Mouse (Mus musculus) kidney, postnatal 0 days (tissue): ENCODE results near the gene Rslcan18. TPM values are rescaled to one million over a fixed set of nuclear protein-coding genes. Genes with fewer than 3 reads are reported as not detected.

ENCODE experiments used
- ATAC-seq: fragments of 200-750 bp; cut with Nextera tagmentation; replicated peaks from 2 replicates; pipeline ENCODE4 v1.8.0; 2017; ENCODE audit warnings: low read depth, moderate number of reproducible peaks, moderate TSS enrichment, moderate library complexity; ENCODE audit not compliant: low FRiP score
- DNase-seq: peaks from one replicate; pipeline ENCODE4 v3.0.0-alpha.2; 2016; ENCODE audit warnings: low spot score
- H3K27ac ChIP-seq: fragments of 300-500 bp; sonication (generic); 2 replicates; pipeline ENCODE4 v1.5.1; 2014; ENCODE audit warnings: mild to moderate bottlenecking
- H3K27me3 ChIP-seq: fragments of 300-500 bp; sonication (generic); 2 replicates; pipeline ENCODE4 v1.6.1; 2014; ENCODE audit warnings: low read length, mixed read lengths; ENCODE audit not compliant: insufficient read depth
- H3K36me3 ChIP-seq: fragments of 300-500 bp; sonication (generic); 2 replicates; pipeline ENCODE4 v1.6.1; 2014; ENCODE audit warnings: low read length, mixed read lengths; ENCODE audit not compliant: insufficient read depth
- H3K4me1 ChIP-seq: fragments of 300-500 bp; sonication (generic); replicated peaks from 2 replicates; pipeline ENCODE4 v1.6.1; 2014; ENCODE audit warnings: antibody characterized with exemption, low read length, mixed read lengths; ENCODE audit not compliant: insufficient read depth
- H3K4me2 ChIP-seq: fragments of 300-500 bp; sonication (generic); 2 replicates; pipeline ENCODE4 v1.6.1; 2014; ENCODE audit warnings: mild to moderate bottlenecking, low read length, moderate library complexity, mixed read lengths
- H3K4me3 ChIP-seq: fragments of 300-500 bp; sonication (generic); replicated peaks from 2 replicates; pipeline ENCODE4 v1.5.1; 2014; ENCODE audit warnings: low read depth, low read length
- H3K9ac ChIP-seq: fragments of 300-500 bp; sonication (generic); 2 replicates; pipeline ENCODE4 v1.6.1; 2014; ENCODE audit warnings: low read depth, low read length
- H3K9me3 ChIP-seq: fragments of 300-500 bp; sonication (generic); replicated peaks from 2 replicates; pipeline ENCODE4 v1.6.1; 2016; ENCODE audit warnings: low read length, inconsistent platforms, mixed read lengths
- CTCF ChIP-seq: IDR thresholded peaks from 2 replicates; pipeline ENCODE4 v1.5.1; 2016; ENCODE audit warnings: antibody characterized with exemption, low read depth, mild to moderate bottlenecking, moderate library complexity
- WGBS: fragments of 180-500 bp; shearing (Covaris S2); extraction: QIAGEN DNeasy Blood & Tissue Kit; methylation state at CpG from one replicate; pipeline ENCODE4 v1.1.7; 2014; 5-methylcytosine and 5-hydroxymethylcytosine counted together
- polyA plus RNA-seq: library from polyadenylated mRNA; unstranded; fragments of >200 nt; fragmentation: Nextera tagmentation; extraction: Ambion mirVana; gene quantifications from 2 replicates; pipeline ENCODE4 v1.2.1, GENCODE M21; 2015

The Rslcan18 gene
- polyA plus RNA-seq, 1 experiment from 2014 or later = 0.05 TPM

- Histone ChIP-seq H3K4me1 (no peaks in the 10 kb centered on the region), H3K27me3 (no peaks in the 10 kb centered on the region), H3K4me2 (peak overlapping the region; percentile 74), H3K36me3 (peaks cover 4% of the 10 kb centered on the region; the same call in 1 of the 2 replicates), H3K27ac (peak overlapping the region; percentile 92), H3K9ac (peak overlapping the region; percentile 65), H3K4me3 (peak overlapping the region; percentile 55), H3K9me3 (no peaks in the 10 kb centered on the region)
- under 1% methylated on average over 24 of the region's 24 CpGs for WGBS
- DNase-seq (peak; percentile 94), ATAC-seq (peak; percentile 100)
- no peak for TF ChIP-seq CTCF
Observed at GRCm38 (mm10) chr13:67081142-67081713, 34.8 kb downstream of the Rslcan18 start.

- Histone ChIP-seq H3K36me3 (peaks cover 24% of the 10 kb centered on the region), H3K27ac (no peak overlapping the region), H3K27me3 (no peaks in the 10 kb centered on the region), H3K4me2 (no peak overlapping the region), H3K9me3 (peaks cover 6% of the 10 kb centered on the region), H3K4me3 (no peak overlapping the region), H3K4me1 (no peaks in the 10 kb centered on the region), H3K9ac (no peak overlapping the region)
- 94% methylated on average over 2 of the region's 2 CpGs for WGBS
- no peak for TF ChIP-seq CTCF
- no peak for ATAC-seq
- DNase-seq = no peak
Observed at GRCm38 (mm10) chr13:67077244-67077643, 38.8 kb downstream of the Rslcan18 start.

GRCm38 (mm10) chr13:67072786-67073185 is 43.3 kb downstream of the Rslcan18 start:
- no peak overlapping the region for H3K4me3 ChIP-seq
- DNase-seq = no peak
- H3K4me1 ChIP-seq = no peaks in the 10 kb centered on the region
- peaks cover 41% of the 10 kb centered on the region for H3K36me3 ChIP-seq
- ATAC-seq = no peak
- no peak overlapping the region for H3K4me2 ChIP-seq
- TF ChIP-seq CTCF = no peak
- H3K27me3 ChIP-seq = no peaks in the 10 kb centered on the region
- H3K27ac ChIP-seq = no peak overlapping the region
- WGBS = 98% methylated on average over 2 of the region's 2 CpGs
- peaks cover 19% of the 10 kb centered on the region for H3K9me3 ChIP-seq
- H3K9ac ChIP-seq = no peak overlapping the region

DNA sequence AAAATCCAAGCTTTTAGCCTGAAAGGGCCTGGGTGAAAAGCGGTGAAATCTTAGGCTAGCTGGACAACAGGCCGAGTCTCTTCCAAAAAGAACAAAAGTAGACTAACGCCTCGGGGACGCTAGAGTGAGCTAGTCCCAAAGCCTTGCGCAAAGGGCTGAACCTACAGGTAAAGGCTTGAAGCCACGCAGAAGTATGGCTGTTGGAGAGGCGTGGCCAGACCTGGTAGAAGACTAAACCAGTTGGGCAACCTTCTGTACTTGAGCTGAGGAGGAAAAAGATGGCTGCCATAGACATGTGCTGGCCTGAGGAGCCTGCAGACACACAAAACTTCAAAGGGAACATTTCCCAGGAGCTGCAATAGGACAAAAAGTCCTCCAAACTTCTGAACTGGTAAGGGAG is 50.7 kb downstream of the Rslcan18 start:
- no peak overlapping the region for H3K9ac ChIP-seq
- no peaks in the 10 kb centered on the region for H3K4me1 ChIP-seq
- no peak overlapping the region for H3K4me2 ChIP-seq
- TF ChIP-seq CTCF = no peak
- no peaks in the 10 kb centered on the region for H3K27me3 ChIP-seq
- no peak overlapping the region for H3K27ac ChIP-seq
- peaks cover 8% of the 10 kb centered on the region; the same call in 1 of the 2 replicates for H3K36me3 ChIP-seq
- peaks cover 10% of the 10 kb centered on the region; the same call in 1 of the 2 replicates for H3K9me3 ChIP-seq
- DNase-seq (no peak), ATAC-seq (no peak)
- WGBS = 87% methylated on average over 8 of the region's 8 CpGs
- no peak overlapping the region for H3K4me3 ChIP-seq

GRCm38 (mm10) chr13:67062427-67062826 is 53.6 kb downstream of the Rslcan18 start:
- no peak for TF ChIP-seq CTCF
- Histone ChIP-seq H3K4me3 (no peak overlapping the region), H3K36me3 (no peaks in the 10 kb centered on the region), H3K9ac (no peak overlapping the region), H3K27me3 (no peaks in the 10 kb centered on the region), H3K27ac (no peak overlapping the region), H3K9me3 (0 out of 2 replicates have a peak, but pooled peaks cover 3% of the 10 kb centered on the region), H3K4me1 (0 out of 2 replicates have a peak, but pooled peaks cover 5% of the 10 kb centered on the region), H3K4me2 (no peak overlapping the region)
- ATAC-seq (no peak), DNase-seq (no peak)
- 63% methylated on average over 7 of the region's 7 CpGs for WGBS

DNA sequence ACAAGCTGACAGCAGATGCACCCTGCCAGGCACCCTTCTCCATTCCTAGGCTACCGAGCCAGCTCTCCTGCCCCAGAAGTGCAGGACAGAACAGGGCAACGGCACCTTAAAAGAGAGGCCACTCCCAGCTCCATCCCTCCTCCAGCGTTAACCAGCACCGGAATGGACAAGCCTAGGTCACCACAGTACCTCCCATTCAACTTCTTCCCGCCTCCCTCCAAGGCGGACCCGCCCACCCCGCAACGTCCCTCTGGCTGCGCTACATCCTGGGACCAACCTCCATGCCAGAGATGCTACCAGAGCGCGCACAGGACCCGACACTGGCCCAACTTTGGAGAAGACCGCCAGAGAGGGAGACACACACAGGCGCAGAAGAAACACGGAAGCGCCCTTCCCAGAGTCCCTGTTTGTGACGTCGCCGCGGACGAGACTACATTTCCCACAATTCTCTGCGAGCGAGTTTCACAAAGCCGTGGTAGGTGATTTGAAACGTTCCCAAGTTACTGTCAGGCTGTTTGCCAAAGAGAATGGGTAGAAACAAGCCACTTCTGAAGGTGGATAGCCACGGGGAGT is 55.2 kb downstream of the Rslcan18 start, which contains the start of gene Zfp712:
Gene Zfp712 (minus strand): TSS at position 385 of the 573 bp plus-strand sequence.
- Histone ChIP-seq H3K9me3 (no peaks in the 10 kb centered on the region), H3K27me3 (no peaks in the 10 kb centered on the region), H3K9ac (peak within 1 kb of the TSS; percentile 65), H3K4me3 (peak within 1 kb of the TSS; percentile 72), H3K27ac (peak within 1 kb of the TSS; percentile 66), H3K4me2 (peak within 1 kb of the TSS; percentile 85), H3K4me1 (0 out of 2 replicates have a peak, but pooled peaks cover 5% of the 10 kb centered on the region), H3K36me3 (no peaks in the 10 kb centered on the region)
- WGBS = 0% methylated on average over 27 of the region's 27 CpGs
- peak; percentile 96 for DNase-seq
- peak; percentile 30; the same call in 1 of the 2 replicates for TF ChIP-seq CTCF
- ATAC-seq = peak; percentile 98
